Mouse (Mus musculus) C2C12 (cell line): ENCODE measurements around the gene Zdhhc11.

Experiments used
- CEBPB ChIP-seq: IDR thresholded peaks from one replicate; pipeline ENCODE4 v1.6.1; 2011; ENCODE audit warnings: low read depth, mild to moderate bottlenecking, control low read depth, moderate library complexity
- CTCF ChIP-seq: IDR thresholded peaks from one replicate; pipeline ENCODE4 v1.5.1; 2011; ENCODE audit not compliant: control insufficient read depth, insufficient read depth, insufficient read length
- FOSL1 ChIP-seq: IDR thresholded peaks from one replicate; pipeline ENCODE4 v1.8.0; 2011; ENCODE audit warnings: mild to moderate bottlenecking, low read length; ENCODE audit not compliant: poor library complexity, insufficient read depth, severe bottlenecking
- MAX ChIP-seq: IDR thresholded peaks from one replicate; pipeline ENCODE4 v1.6.1; 2011; ENCODE audit warnings: mild to moderate bottlenecking, control low read depth
- MYOD1 ChIP-seq: IDR thresholded peaks from one replicate; pipeline ENCODE4 v1.6.1; 2011; ENCODE audit warnings: low read depth; ENCODE audit not compliant: control insufficient read depth, insufficient read length
- MYOG ChIP-seq: IDR thresholded peaks from one replicate; pipeline ENCODE4 v1.6.1; 2011; ENCODE audit not compliant: control insufficient read depth, insufficient read length; ENCODE audit errors: extremely low read depth
- USF1 ChIP-seq: IDR thresholded peaks from one replicate; pipeline ENCODE4 v1.6.1; 2011; ENCODE audit warnings: low read depth, mild to moderate bottlenecking, control low read depth, moderate library complexity

DNA sequence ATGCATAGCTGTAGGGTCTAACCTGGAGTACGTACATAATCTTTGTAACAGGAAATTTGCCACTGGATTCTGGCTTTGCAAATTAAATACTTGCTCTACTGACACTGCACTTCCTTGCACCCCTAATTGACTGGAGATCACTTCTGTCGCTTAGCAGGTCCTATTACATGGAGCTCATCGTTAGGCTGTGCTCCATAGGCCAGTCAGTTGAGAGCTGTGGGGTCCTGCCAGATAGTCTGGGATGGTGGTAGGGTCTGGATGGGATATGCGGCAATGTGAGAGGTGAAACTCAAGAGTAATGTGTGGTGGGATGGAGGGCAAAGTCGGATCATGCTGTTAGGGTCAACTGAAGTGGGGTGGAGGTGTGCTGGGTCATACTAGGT lies 26.7 kb upstream of the Zdhhc11 start:
- no peak for TF ChIP-seq CEBPB
- no peak for TF ChIP-seq MAX
- no peak for TF ChIP-seq CTCF
- no peak for TF ChIP-seq USF1
- no peak for TF ChIP-seq MYOD1
- no peak for TF ChIP-seq MYOG
- TF ChIP-seq FOSL1: no peak
